In genomic region chr7:66593619-66594018, GRCm38 (mm10) we compare ENCODE assay signal across 21 mouse cellular contexts.
DNase-seq lines count a peak whose midpoint lies in the region; ATAC-seq and TF ChIP-seq lines count a peak whose summit lies in the region.
"Had no signal": no experiment of that assay in that cellular context is flagged by ENCODE, and none has a peak within 500 bp of the region (broad histone marks: within the 10 kb centered on the region; RNA-seq: fewer than 3 reads in every experiment).

No protein-coding gene starts in this region.

- WGBS in intestine, embryonic 16.5 days: 54% methylated on average over 3 of the region's 3 CpGs
- WGBS in small intestine, adult 2 months: 14% methylated on average over 3 of the region's 3 CpGs
- 74% methylated on average over 3 of the region's 3 CpGs for WGBS in hindbrain, postnatal 0 days

- no peaks in the 10 kb centered on the region for H3K27me3 ChIP-seq in intestine, embryonic 16.5 days (replicated peaks; ENCODE audit: control insufficient read depth, insufficient read depth, low read length)
- H3K27me3 ChIP-seq in small intestine, adult 2 months (ENCODE audit: control insufficient read depth, insufficient read depth, low read length): no peaks in the 10 kb centered on the region
- no peaks in the 10 kb centered on the region for H3K27me3 ChIP-seq in hindbrain, postnatal 0 days (ENCODE audit: insufficient read depth, low read length)
- H3K27me3 ChIP-seq: embryonic facial prominence, embryonic 13.5 days; forebrain, embryonic 12.5 days; hindbrain, embryonic 12.5 days had no signal

- no peak for TF ChIP-seq CTCF in small intestine, adult 2 months (IDR thresholded peaks at IDR 0.05; ENCODE audit: extremely low read depth, insufficient read length, insufficient replicate concordance, low read depth, low read length)
- no peak for TF ChIP-seq CTCF in hindbrain, postnatal 0 days (IDR thresholded peaks at IDR 0.05; ENCODE audit: low read depth)

- no peak overlapping the region for H3K4me3 ChIP-seq in intestine, embryonic 16.5 days (ENCODE audit: low read length)
- H3K4me3 ChIP-seq in small intestine, adult 2 months (ENCODE audit: low read depth, low read length): no peak overlapping the region
- H3K4me3 ChIP-seq in hindbrain, postnatal 0 days (ENCODE audit: low read length): no peak overlapping the region
- H3K4me3 ChIP-seq: embryonic facial prominence, embryonic 13.5 days; forebrain, embryonic 12.5 days; heart, embryonic 10.5 days; hindbrain, embryonic 12.5 days had no signal

- H3K9me3 ChIP-seq in intestine, embryonic 16.5 days (ENCODE audit: control insufficient read depth, low read length): no peaks in the 10 kb centered on the region; the same call in 1 of the 2 replicates
- H3K9me3 ChIP-seq in hindbrain, postnatal 0 days (ENCODE audit: low read length): peaks cover 2% of the 10 kb centered on the region; the same call in 1 of the 2 replicates
- H3K9me3 ChIP-seq: embryonic facial prominence, embryonic 13.5 days; heart, embryonic 10.5 days; hindbrain, embryonic 12.5 days had no signal

- no peak overlapping the region for H3K4me2 ChIP-seq in intestine, embryonic 16.5 days (ENCODE audit: low read depth, low read length)
- H3K4me2 ChIP-seq in hindbrain, postnatal 0 days (ENCODE audit: low read depth, low read length): no peak overlapping the region
- H3K4me2 ChIP-seq: embryonic facial prominence, embryonic 13.5 days; forebrain, embryonic 12.5 days; hindbrain, embryonic 12.5 days had no signal

- no peaks in the 10 kb centered on the region for H3K4me1 ChIP-seq in intestine, embryonic 16.5 days (ENCODE audit: control insufficient read depth, insufficient read depth, low read length)
- peaks cover 2% of the 10 kb centered on the region; the same call in 1 of the 2 replicates for H3K4me1 ChIP-seq in small intestine, adult 2 months (ENCODE audit: control insufficient read depth, insufficient read depth, insufficient read length, low read length)
- H3K4me1 ChIP-seq in hindbrain, postnatal 0 days (ENCODE audit: insufficient read depth, low read length): no peaks in the 10 kb centered on the region
- H3K4me1 ChIP-seq: embryonic facial prominence, embryonic 13.5 days; forebrain, embryonic 12.5 days; heart, embryonic 10.5 days; hindbrain, embryonic 12.5 days had no signal

- peak; percentile 84 for DNase-seq in 3T3-L1 (ENCODE audit: low read depth, low spot score)
- DNase-seq in NIH3T3 (ENCODE audit: low read depth): peak; percentile 67
- no peak for DNase-seq in kidney, adult 18-20 months
- DNase-seq in lung, postnatal 4 days: no peak
- DNase-seq in hindbrain, postnatal 0 days (ENCODE audit: low spot score): no peak
- DNase-seq: adrenal gland, postnatal 10 days; cerebellum, adult 11-12 months; cerebellum, adult 9-10 months; cerebellum, postnatal 25 days; gastrocnemius, postnatal 10 days; heart, adult 18-20 months; heart, postnatal 10 days; heart, postnatal 4 days had no signal

- TF ChIP-seq POLR2A in small intestine, adult 2 months (IDR thresholded peaks at IDR 0.05; ENCODE audit: low read depth, low read length): no peak

- H3K27ac ChIP-seq in intestine, embryonic 16.5 days (ENCODE audit: low read length): no peak overlapping the region
- H3K27ac ChIP-seq in small intestine, adult 2 months (ENCODE audit: insufficient read depth, low read depth, low read length): peak overlapping the region; percentile 74; the same call in 1 of the 2 replicates
- H3K27ac ChIP-seq in hindbrain, postnatal 0 days: no peak overlapping the region
- H3K27ac ChIP-seq: embryonic facial prominence, embryonic 13.5 days; forebrain, embryonic 12.5 days; heart, embryonic 10.5 days; hindbrain, embryonic 12.5 days had no signal

- no peak overlapping the region for H3K9ac ChIP-seq in intestine, embryonic 16.5 days (ENCODE audit: low read depth, low read length)
- H3K9ac ChIP-seq in hindbrain, postnatal 0 days (replicated peaks; ENCODE audit: low read length): no peak overlapping the region
- H3K9ac ChIP-seq: embryonic facial prominence, embryonic 13.5 days; forebrain, embryonic 12.5 days; hindbrain, embryonic 12.5 days had no signal

- H3K36me3 ChIP-seq in intestine, embryonic 16.5 days (ENCODE audit: control insufficient read depth, insufficient read depth, low read length): no peaks in the 10 kb centered on the region
- no peaks in the 10 kb centered on the region for H3K36me3 ChIP-seq in small intestine, adult 2 months (ENCODE audit: control insufficient read depth, insufficient read depth, low read length)
- no peaks in the 10 kb centered on the region for H3K36me3 ChIP-seq in hindbrain, postnatal 0 days (ENCODE audit: insufficient read depth, low read length)
- H3K36me3 ChIP-seq: embryonic facial prominence, embryonic 13.5 days; forebrain, embryonic 12.5 days; heart, embryonic 10.5 days; hindbrain, embryonic 12.5 days had no signal

- ATAC-seq in intestine, embryonic 16.5 days: peak; percentile 74; the same call in 1 of the 2 replicates
- no peak for ATAC-seq in hindbrain, postnatal 0 days
- ATAC-seq: forebrain, embryonic 16.5 days; hindbrain, embryonic 16.5 days had no signal

Comparison
In these comparisons a context has a peak if more than half of its experiments do, and no peak if none do; other contexts are left out.
1. DNase-seq: peak in 3T3-L1 (single experiment) and NIH3T3 (single experiment); none in kidney, adult 18-20 months (single experiment), lung, postnatal 4 days (0 of 2) and hindbrain, postnatal 0 days (single experiment).